Mouse (Mus musculus): ENCODE results near the gene Zbtb17. TPM values are rescaled to one million over a fixed set of nuclear protein-coding genes. Genes with fewer than 3 reads are reported as not detected.

Gene Zbtb17
- polyA plus RNA-seq (2015; fragmentation: Illumina TruSeq; extraction: RNeasy Lipid Tissue Mini Kit (QIAGEN cat#74804); ENCODE audit: low read depth, low replicate concordance), result 28.4 TPM

DNA sequence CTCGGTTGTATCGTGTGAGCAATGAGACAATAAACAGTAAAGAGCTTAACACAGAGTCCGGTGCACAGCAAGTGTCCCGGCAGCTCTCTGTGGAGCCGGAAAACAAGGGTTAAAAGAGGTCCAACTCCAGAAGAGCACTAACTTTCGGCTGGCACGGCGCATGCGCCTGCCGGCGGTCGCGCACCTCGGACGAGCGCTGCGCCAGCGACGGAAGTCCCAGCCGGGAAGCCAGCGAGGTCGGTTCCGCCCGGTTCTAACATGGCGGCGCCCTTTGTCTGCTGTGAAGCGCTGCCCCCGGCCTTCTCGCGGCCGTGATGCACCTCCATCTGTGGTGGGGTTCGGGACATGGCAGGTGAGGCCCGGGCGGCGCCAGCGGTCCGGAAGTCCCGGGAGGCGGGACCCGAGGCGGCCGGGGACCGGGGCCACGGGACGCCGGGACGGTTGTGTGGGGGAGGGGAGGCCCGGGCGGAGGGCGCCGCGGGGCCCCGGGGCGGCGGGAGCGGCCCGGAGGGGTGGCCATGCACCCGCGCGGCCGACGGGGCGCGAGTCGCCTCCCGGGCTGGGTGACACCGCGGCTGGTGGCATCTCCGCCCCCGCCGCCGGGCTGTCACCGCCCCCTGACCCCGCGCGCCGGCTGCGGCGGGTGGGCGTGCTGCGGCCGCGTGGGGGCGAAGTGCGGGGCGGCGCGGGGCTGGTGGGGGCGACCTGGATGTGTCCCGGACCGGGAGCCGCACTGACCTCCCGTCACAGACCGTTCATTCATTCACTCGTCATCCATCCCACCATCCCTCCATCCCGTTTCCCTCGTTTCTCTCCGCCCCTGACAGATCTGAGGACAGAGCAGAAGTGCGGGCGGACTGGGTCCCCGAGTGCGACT is at the start of gene Zbtb17:
Zbtb17 (plus strand) TSS at position 204 of the 877 bp plus-strand sequence.

DNA sequence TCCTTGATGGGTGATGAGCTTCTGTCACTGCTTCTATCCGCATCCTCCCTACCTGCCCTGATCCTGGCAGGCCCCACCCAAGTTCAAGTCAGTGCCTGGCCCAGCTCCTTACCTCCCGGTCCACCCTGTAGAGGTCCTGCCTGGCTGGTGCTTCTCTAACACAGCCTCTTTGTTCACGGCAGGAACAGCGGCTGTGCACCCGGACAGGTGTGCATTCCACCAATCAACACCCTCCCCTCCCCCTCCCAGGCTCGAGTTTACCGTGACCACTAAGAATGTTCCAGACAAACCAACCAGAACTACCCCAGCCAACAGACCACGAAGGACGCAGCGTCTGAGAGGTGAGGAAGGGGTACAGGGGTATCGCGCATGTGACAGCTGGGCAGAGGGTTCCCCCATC is 45.9 kb upstream of the Zbtb17 start, which contains the start of gene Clcnka:
Clcnka (minus strand) TSS at position 180 of the 400 bp plus-strand sequence.

DNA sequence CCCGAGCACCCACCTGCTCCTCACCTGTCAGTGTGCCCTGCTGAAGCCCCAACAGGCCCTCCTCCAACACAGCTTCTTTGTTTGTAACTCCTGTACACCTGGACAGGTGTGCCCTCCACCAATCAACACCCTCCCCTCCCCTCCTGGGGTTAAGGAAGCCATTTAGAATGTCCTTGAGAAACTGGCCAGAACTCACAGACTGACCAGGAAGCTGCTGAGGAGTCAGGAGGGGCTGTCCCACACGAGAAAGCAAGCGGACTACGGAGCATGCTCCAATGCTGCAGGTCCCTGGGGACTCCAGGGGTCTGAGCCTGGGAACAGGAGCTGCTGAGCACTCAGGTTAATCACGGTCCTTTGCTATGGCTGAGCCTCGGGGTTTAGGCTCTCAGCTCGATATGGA is 28.5 kb upstream of the Zbtb17 start, which contains the start of gene Clcnkb:
Clcnkb (minus strand) TSS at position 91 of the 400 bp plus-strand sequence.

DNA sequence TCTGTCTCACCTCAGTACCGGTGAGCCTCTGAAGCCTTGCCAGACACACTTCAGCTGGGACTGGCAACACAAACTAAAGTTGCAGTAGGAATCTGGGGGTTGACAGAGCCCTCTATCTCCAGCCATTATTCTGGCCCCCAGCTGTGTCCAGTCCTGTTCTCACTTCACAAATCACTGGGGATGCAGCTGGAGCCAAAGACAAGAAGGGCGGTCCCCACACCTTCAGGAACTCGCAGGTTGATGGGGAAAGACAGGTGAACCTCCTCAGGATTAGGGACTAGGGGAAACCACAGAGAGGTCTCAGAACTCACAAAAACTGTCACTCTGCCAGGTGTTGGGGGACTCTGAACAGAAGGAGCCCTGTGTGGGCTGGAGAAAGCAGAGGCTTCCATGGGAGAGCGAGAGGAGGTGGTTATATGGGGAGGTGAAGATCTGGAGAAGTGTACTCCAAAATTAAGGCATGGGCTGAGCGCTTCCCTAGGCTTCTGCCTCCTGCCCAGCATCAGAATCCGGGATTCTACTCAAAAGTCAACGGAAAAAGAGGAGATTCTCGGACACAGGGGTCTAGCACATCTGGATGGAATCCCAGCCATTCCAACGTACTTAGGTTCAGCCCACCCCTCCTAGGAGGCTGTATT is 24.1 kb upstream of the Zbtb17 start, which contains the start of gene Hspb7:
Hspb7 (plus strand) TSS at position 588 of the 638 bp plus-strand sequence.

DNA sequence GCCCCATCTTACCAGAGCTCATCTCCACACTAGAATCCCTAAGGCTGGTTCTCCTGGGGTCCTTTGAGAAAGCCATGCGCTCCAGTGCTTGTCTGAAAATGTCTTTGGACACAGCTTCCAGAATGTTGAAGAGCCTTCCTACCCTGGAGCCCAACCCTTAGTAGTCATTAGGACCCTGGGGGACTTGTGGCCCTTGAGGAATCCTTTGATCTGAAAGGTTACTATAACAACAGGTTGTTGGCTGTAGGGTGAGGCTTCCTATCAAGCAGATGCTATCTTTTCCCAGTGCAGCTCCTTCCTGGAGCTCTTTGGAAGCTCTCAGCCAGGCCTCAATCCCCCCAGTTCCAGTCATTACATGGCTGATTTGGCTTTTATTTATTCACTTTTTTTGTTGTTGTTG is 8.5 kb upstream of the Zbtb17 start, which contains the start of gene Srarp:
Srarp (minus strand) TSS at position 132 of the 400 bp plus-strand sequence.

Other genes starting within 250 kb of the Zbtb17 start
- gene Rsg1, start 230.7 kb upstream of the Zbtb17 start, polyA plus RNA-seq (2015; fragmentation: Illumina TruSeq; extraction: RNeasy Lipid Tissue Mini Kit (QIAGEN cat#74804); ENCODE audit: low read depth, low replicate concordance), result 2.4 TPM
- 19.4 TPM for gene Arhgef19, start 205.2 kb upstream of the Zbtb17 start, polyA plus RNA-seq (2015; fragmentation: Illumina TruSeq; extraction: RNeasy Lipid Tissue Mini Kit (QIAGEN cat#74804); ENCODE audit: low read depth, low replicate concordance)
- gene Epha2, start 143.4 kb upstream of the Zbtb17 start, polyA plus RNA-seq (2015; fragmentation: Illumina TruSeq; extraction: RNeasy Lipid Tissue Mini Kit (QIAGEN cat#74804); ENCODE audit: low read depth, low replicate concordance), result 0.76 TPM
- 3.5 TPM for gene Fam131c, start 76.4 kb upstream of the Zbtb17 start, polyA plus RNA-seq (2015; fragmentation: Illumina TruSeq; extraction: RNeasy Lipid Tissue Mini Kit (QIAGEN cat#74804); ENCODE audit: low read depth, low replicate concordance)
- gene Clcnka, start 45.9 kb upstream of the Zbtb17 start, polyA plus RNA-seq (2015; fragmentation: Illumina TruSeq; extraction: RNeasy Lipid Tissue Mini Kit (QIAGEN cat#74804); ENCODE audit: low read depth, low replicate concordance), result not detected
- not detected for gene Clcnkb, start 28.6 kb upstream of the Zbtb17 start, polyA plus RNA-seq (2015; fragmentation: Illumina TruSeq; extraction: RNeasy Lipid Tissue Mini Kit (QIAGEN cat#74804); ENCODE audit: low read depth, low replicate concordance)
- not detected for gene Hspb7, start 23.9 kb upstream of the Zbtb17 start, polyA plus RNA-seq (2015; fragmentation: Illumina TruSeq; extraction: RNeasy Lipid Tissue Mini Kit (QIAGEN cat#74804); ENCODE audit: low read depth, low replicate concordance)
- gene Srarp, start 8.5 kb upstream of the Zbtb17 start, polyA plus RNA-seq (2015; fragmentation: Illumina TruSeq; extraction: RNeasy Lipid Tissue Mini Kit (QIAGEN cat#74804); ENCODE audit: low read depth, low replicate concordance), result 8.2 TPM
- gene Spen, start 93.9 kb downstream of the Zbtb17 start, polyA plus RNA-seq (2015; fragmentation: Illumina TruSeq; extraction: RNeasy Lipid Tissue Mini Kit (QIAGEN cat#74804); ENCODE audit: low read depth, low replicate concordance), result 16.9 TPM
- gene Fblim1, start 161.4 kb downstream of the Zbtb17 start, polyA plus RNA-seq (2015; fragmentation: Illumina TruSeq; extraction: RNeasy Lipid Tissue Mini Kit (QIAGEN cat#74804); ENCODE audit: low read depth, low replicate concordance), result 1.2 TPM
- gene Tmem82, start 174.0 kb downstream of the Zbtb17 start, polyA plus RNA-seq (2015; fragmentation: Illumina TruSeq; extraction: RNeasy Lipid Tissue Mini Kit (QIAGEN cat#74804); ENCODE audit: low read depth, low replicate concordance), result 0.43 TPM
- gene Slc25a34, start 179.2 kb downstream of the Zbtb17 start, polyA plus RNA-seq (2015; fragmentation: Illumina TruSeq; extraction: RNeasy Lipid Tissue Mini Kit (QIAGEN cat#74804); ENCODE audit: low read depth, low replicate concordance), result 8.2 TPM
- gene Plekhm2, start 220.2 kb downstream of the Zbtb17 start, polyA plus RNA-seq (2015; fragmentation: Illumina TruSeq; extraction: RNeasy Lipid Tissue Mini Kit (QIAGEN cat#74804); ENCODE audit: low read depth, low replicate concordance), result 66.4 TPM
- gene Rsc1a1, start 240.9 kb downstream of the Zbtb17 start, polyA plus RNA-seq (2015; fragmentation: Illumina TruSeq; extraction: RNeasy Lipid Tissue Mini Kit (QIAGEN cat#74804); ENCODE audit: low read depth, low replicate concordance), result 6.5 TPM